Mouse (Mus musculus): ENCODE data around the gene Gtsf1l.
"Not testable (repeated sequence)": the region's sequence is repeated elsewhere in the genome, so short reads cannot be mapped to it uniquely, and the experiment has no call there.

Gene Gtsf1l

DNA sequence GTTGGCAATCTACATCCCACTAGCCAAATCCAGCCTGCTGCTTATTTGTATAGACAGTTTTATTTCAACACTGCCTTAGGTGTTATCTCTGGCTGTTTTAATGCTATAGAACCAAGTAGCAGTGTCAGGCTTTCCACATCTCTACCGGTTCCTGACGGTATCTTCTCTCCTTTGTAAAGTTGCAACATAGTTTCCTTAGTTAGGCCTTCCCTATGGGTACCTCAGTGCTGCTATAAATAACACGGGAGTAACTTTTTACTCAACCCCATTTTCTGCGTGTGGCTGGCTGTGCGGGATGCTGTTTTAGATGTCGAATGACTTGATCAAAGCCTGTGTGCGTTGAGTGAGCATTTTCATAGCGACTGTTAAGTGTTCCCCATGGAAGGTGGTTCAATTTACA lies 1.1 kb downstream of the Gtsf1l start:
- no peak for DNase-seq (ENCODE audit: low spot score in 2 of 2)

DNA sequence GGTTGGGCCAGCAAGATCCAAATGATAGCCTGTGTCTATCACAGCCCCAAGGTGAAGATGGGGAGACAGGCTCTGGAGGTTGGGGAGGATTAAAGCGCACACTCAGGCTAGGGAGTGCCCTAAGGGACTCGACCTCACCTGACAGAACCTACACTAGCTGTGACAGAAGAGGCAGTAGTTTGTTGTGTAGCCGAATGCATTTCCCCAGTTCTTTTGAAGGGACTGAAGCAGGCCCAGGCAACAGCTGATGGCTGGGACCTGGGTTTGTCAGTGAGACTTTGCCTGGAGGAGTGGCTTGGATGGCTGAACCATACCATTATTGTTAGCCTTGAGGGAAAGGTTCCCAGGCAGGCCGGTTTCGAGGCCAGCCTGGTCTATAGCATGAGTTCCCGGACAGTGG lies 2.6 kb downstream of the Gtsf1l start:
- DNase-seq (ENCODE audit: low spot score in 2 of 2), result no peak

DNA sequence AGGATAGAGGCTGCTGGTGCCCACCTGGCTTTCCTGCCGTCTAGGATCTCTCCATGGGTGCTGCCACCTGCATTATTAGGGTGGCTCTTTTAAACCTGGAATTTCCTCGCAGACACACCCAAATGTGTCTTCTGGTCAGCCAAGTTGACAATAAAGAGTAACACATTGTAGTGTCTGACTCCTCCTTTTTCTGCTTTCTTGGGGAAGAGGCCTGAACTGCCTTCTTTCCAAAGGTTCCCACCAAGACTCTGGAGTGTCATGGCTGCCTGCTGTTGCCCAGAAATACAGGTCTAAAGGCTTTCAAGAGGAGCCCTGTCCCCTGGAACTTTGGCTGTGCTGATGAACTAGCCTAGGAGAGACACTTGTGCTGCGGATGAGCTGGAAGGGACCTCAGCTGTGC lies 3.1 kb downstream of the Gtsf1l start:
- DNase-seq (ENCODE audit: low spot score in 2 of 2), result no peak

DNA sequence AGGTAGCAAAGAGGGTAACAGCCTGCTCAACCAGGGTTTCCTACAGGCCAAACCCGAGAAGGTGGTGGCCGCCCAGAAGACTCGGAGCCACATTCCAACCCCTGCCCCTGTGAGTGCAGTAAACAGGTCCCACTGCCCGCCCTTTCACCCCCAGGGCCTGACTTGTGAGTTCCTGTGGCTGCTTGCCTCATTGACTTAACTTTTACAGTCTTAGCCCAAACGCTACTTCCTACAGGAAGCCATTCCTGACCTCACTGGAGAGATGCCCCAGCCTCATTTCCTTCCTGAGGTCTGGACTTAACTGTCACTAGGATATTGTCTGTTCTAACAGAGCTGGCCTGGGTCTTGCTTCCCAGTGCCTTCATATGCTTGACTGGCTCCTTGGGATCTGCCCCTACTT lies 5.1 kb downstream of the Gtsf1l start:
- no peak for DNase-seq (ENCODE audit: low spot score in 2 of 2)

DNA sequence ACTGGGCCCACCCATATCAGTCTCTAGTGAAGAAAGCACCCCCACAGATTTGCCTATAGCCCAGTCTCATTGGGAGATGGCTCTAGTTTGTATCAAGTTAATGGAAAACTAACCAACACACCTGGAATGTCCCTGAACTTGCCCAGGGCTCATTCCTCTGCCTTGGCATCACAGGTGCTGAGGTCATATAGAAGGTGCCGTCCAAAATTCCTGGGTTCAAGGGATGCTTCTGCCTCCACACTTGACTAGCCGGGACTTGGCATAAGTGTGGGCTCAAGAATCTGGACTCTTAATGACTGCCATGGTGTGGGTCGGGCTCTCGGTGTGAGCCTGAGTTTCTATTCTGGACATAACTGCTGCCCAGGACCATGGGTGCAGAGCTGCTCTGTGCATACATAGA lies 8.6 kb downstream of the Gtsf1l start:
- DNase-seq (ENCODE audit: low spot score in 2 of 2), result no peak

DNA sequence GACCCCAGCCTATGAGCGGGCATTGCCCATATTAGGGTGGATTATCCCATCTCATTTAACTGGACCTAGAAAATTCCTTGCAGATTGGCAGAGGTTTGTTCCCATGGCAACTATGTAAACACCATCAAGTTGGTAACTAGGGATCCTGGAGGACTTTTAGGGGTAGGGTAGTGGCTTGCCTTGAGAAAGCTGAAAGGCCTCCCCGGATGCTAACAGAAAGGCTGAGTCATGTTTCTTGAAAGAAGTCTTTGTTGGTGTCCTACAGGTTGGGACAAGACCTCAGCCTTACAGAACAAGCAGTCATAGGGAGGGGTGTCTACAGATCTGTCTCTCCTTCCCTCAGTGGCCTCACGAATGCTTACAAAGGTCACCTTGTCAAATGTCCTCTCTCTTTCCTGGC lies 12.4 kb downstream of the Gtsf1l start:
- DNase-seq (ENCODE audit: low spot score in 2 of 2), result no peak

DNA sequence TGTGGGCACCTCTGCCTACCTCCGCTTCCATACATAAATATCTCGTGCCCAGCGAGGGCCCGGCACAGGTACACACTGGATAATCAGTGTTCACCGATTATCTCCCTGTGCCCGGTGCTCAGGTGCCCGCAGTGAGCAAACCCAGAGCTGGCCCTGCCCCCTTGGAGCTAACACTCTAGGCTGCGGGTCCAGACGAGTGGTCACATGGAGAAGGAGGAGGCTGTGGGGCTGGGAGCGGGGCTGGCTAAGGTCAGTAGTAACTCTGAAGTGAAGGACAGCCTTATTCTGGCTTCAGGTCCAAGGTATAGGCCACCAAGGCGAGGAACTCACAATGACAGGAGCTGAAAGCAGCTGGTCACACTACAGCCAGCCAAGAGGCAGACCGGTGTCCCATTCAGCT lies 12.8 kb downstream of the Gtsf1l start:
- DNase-seq (ENCODE audit: low spot score in 2 of 2), result no peak

DNA sequence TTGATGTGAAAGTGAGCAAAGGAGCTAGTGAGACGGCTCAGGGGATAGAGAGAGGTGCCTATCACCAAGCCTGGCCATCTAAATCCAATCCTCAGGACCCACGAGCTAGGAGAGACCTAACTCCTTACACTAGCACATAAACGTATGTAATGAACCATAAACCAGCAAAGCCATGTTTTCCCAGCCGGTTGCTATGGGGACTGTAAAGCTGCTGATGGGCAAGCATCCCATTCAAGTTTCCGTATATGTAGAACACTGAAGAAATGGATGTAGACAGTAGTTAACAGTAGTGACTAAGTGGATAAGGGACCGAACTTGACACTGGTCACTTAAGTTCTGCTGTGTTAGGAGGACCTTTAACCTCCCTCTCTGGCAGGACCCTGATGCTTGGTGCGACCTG lies 13.6 kb downstream of the Gtsf1l start:
- peak; percentile 63 to 72 for DNase-seq (ENCODE audit: low spot score in 2 of 2)

DNA sequence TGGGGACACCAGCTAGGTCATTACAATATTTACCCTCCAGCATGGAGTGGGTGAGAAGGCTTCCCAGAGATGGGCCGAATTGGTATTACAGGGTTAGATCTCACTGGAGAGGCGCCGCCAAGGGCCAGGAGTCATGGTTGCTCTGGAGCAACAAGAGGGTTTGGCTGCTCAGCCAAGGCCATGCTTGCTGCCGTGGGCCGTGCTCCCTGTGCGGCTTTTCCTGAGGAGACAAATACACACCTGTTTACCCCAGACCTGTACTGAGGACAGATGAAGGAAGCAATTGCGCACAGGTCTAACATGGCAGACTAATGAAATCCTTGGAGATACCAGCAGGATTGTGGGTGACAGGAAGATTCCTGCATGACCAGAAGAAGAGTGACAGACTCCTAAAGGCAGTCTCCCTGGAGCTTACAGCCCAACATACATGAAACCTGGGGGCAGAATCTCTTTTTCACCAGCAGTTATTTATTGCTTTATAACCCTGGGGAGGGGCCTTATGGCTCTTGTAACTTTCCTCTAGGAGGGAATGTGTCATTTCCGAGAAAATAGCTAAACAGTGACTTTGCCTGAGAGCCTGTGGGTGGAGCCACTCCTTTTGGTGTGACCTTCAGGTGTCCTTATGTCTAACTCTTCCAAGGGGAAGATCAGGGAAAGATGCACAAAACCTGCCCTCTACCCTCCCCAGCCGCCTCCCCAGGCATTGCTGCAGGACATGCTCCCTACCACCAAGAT lies 14.5 kb downstream of the Gtsf1l start:
- no peak for DNase-seq (ENCODE audit: low spot score in 2 of 2)

DNA sequence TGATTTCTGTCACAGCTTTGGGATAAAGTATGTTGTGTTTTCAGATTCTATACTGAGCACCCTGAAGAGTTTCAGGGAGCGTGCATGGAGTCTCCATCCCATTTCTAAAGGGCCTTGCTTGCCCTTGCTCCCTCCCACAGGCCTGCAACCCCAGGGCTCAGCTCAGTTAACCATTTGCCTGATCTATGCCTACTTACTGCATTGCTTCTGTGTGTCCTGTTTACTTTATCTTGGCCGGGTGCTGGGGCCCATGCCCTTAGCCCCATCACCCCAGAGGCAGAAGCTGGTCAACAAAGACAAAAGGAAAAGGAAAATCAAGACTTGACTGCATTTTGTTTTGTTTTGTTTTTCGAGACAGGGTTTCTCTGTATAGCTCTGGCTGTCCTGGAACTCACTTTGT lies 16.1 kb downstream of the Gtsf1l start:
- DNase-seq (ENCODE audit: low spot score in 2 of 2), result no peak

DNA sequence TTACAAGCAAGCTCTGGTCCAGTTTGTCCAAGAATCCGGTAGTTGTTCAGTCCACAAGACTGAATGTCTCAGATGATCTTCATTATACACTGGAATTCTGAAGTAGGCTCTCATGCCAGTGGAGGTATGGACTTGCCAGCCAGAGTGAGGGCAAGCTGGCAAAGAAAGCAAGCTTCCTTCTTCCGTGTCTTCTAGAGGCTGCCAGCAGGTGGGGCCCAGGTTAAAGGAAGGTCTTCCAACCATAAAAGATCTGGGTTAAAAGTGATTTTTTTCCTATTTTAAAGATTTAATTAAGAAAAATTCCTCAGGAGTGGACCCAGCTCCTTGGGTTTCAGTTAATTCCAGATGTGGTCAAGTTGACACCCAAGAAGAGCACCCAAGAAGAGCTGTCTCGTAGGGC lies 17.4 kb downstream of the Gtsf1l start:
- no peak for DNase-seq (ENCODE audit: low spot score in 2 of 2)

DNA sequence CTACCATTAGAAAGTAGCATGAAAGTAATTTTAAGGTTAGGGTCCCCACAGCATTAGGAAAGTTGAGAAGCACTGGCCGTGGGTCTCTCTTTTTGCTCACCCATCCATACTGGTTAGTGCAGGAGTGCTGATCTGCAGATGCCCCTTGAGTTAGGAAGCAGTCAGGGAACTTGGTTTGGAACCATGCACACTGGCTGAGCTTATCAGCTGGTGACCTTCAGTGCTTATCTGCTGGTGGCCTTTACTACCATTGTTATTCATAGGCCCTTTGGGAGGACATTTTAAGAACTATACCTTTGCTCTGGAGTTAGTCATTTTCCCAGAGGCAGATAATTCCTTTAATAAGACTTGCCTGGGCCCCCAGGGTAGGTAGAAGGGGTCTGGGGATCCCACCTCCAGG lies 20.4 kb downstream of the Gtsf1l start:
- no peak for DNase-seq (ENCODE audit: low spot score in 2 of 2)

DNA sequence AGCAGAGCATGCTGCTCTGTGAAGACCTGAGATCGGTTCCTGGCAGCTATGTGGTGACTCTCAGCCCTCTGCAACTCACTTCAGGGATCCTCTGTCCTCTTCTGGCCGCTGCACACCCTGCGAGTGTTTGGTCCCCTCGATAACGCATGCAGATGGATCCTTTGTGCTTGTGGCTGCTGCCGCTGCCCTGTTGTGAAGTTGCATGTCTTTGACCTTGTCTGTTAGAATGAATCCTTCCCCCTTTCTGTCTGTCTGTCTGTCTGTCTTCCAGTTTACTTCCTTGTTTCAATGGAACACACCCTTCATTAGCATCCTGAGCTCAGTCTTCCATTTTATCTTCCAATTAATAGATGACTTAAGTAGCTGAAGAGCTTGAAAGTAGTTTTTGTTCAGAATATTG lies 21.3 kb downstream of the Gtsf1l start:
- DNase-seq (ENCODE audit: low spot score in 2 of 2), result no peak

DNA sequence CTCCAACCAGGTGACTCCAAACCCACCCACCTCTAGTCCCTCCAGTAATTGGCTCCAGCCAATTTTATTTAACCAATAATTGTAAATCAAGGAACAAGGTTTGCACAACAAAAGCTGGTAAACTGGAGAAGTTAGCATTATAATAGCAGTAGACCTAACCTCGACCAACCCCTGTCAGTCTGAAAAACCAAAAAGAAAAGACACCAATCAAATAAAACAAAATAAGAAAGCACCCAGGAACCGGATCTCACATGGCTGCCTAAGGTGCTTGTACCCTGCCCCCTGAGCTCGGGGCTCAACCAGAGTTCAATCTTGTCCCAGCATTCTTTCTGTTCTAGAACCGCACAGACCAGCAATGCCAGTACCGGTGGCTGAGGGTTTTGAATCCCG lies 25.5 kb downstream of the Gtsf1l start:
- no peak for DNase-seq (ENCODE audit: low spot score in 2 of 2)

DNA sequence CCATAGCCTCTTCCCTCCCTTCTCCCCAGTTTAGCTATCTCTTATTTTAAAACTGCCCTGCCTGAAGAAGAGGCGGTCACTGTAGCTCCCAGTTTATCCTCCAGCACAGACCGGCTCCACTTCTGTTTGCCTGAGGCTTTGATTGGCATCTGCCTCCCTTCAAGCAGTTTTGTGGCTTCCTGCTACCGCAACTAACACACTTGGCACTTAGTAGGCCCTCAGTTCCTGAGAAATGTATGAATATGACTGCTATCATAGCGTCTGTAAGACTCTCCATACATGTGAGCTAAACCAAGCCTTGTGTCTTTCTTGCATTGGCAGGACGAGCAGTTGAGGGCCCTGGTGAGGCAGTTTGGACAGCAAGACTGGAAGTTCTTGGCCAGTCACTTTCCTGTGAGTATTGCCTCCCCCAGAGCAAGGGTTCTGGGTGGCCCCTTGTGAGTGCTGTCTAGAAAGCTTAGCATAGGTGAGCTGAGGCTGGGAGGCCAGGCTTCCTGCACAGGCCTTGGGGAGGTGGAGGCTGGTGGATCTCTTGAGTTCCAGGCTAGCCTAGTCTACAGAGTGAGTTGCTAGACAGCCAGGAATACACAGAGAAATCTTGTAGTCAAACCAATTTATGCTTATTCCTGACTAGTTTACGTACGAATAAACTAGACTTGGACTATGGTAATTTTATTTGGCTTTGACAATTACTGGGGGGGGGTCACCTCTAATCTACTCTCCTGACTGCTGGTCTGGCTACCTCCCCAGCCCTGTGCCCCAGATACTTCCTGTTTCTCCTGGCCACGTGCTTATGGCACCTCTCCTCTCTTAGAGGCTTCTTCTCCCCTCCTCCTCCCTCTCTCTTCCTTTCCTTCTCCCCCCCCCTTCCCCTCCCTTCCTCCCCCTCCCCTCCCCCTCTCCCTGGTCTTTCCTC lies 26.2 kb downstream of the Gtsf1l start:
- no peak for DNase-seq (ENCODE audit: low spot score in 2 of 2)

DNA sequence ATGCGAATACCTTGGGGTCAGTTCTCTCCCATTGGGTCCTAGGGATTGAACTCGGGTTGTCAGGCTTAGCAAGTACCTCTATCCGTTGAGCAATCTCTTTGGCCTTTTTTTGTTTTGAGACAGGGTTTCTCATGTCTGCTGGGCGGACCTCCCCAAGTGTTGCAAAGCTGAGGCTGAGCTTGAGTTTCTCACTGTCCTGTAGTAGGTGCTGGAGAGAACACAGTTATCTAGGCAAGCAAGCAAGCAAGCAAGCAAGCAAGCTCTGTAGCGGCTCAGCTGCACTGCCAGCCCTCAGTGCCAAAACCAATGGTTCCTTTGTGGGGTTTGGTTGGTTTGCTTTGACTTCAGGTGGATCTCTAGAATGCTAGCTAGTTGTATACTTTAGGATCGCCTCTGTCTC lies 27.0 kb downstream of the Gtsf1l start:
- DNase-seq (ENCODE audit: low spot score in 2 of 2), result no peak

DNA sequence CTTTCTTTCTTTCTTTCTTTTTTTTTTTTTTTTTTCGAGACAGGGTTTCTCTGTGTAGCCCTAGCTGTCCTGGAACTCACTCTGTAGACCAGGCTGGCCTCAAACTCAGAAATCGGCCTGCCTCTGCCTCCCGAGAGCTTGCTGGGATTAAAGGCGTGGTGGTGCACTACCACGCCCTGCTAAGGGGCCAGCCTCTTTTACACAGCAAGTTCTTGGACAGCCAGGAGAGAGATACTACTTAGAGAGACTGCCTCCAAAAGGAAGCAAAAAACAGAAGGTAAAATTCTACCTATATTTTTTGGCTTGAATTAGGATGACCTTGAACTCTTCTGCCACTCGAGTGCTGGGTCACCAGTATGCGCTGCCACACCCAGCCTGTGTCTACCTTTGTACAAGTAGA lies 28.7 kb downstream of the Gtsf1l start:
- not testable (repeated sequence) for DNase-seq (ENCODE audit: low spot score in 2 of 2)

DNA sequence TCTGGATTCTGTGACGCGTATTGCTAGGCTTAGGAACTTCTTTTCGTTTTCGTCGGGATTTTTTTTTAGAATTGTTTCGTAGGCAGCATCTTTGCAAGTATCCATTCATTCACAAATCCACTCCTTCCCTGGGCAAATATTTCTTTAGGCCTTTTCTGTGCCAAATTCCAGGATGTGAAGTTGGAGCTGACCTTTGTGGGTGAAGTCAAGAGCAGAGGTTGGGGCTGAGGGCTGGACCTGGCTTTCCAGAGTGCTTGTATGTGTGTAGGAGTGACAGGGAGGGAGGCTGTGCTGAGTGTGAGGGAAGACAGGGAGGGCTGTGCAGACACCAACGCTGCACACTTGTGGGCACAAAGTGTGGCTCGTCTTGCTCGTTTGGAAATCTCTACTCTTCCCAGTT lies 31.1 kb downstream of the Gtsf1l start:
- DNase-seq (ENCODE audit: low spot score in 2 of 2), result no peak

DNA sequence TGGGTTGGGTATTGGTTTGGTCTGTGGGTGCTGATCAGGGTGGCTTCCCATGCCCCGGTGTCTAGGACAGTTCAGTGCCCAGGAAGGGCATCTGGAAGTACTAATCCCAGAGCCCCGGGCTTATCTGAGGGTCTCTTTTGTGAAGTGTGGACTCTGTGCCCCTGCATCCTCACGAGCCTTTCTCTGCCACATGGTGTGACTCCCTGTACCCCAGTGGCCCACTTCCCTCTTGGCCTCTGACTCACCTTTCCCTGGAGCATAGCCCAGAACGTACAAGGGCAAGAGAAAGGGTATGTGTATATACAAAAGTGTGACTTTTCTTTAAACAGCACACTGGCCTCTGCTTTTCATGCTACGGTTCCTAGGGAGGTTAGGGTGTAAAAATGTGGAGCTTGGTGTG lies 31.9 kb downstream of the Gtsf1l start:
- no peak for DNase-seq (ENCODE audit: low spot score in 2 of 2)

DNA sequence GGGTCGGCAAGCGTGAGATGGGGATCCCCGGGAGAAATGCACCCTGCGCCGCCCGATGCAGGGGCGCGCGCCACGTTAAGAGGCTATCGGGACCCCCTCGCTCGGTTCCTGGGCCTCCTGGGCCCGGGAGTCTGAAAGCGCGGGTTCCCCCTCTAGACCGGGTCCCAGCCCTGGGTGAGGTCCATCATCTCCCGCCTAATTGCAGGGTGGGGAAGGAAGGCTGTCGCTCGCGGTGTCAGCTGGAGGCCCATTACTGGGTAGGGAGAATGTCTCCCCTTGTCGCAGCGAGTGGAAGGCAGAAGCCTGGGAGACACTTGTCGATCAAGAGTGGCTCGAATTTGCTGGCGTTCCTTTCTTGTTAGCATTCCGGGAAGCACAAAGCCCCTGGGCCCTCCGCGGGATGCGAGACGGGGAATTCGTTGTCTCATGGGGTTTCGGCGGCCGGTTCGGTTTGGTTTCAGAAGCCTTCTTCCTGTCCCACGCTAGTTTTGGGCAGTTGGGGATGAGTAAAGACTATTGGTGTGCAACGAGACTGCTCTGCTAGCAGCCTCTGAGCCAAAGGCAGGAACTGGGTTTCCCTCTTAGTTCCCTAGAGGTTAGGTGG lies 32.7 kb downstream of the Gtsf1l start:
- no peak for DNase-seq (ENCODE audit: low spot score in 2 of 2)

DNA sequence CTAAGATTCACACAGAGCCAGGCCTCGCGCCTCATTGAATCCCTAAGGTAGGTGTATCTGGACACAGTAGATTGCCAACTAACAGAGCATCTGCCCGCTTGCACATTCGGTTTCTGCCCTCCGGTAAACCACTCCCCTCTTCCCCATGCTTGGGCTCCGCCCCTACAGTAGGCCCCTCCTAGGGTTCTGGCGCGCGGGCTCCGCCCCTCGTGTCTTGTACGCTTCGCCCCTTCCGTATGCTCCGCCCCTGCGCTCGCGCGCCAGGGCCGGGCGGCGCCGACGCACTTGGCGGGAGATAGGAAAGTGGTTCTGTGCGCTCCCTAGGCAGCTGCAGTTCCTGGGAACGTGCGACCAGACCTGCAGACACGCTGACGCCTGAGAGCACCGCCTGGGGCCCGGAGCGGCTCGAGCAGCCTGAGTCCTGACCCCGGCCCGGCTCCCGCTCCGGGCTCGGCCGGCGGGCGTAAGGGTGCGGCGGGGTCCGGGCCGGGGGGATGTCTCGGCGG lies 33.3 kb downstream of the Gtsf1l start, which contains the start of gene Mybl2:
Gene Mybl2, plus strand, starts transcription at position 353 of the 506 bp plus-strand sequence.
- peak; percentile 90 to 93 for DNase-seq (ENCODE audit: low spot score in 2 of 2)

DNA sequence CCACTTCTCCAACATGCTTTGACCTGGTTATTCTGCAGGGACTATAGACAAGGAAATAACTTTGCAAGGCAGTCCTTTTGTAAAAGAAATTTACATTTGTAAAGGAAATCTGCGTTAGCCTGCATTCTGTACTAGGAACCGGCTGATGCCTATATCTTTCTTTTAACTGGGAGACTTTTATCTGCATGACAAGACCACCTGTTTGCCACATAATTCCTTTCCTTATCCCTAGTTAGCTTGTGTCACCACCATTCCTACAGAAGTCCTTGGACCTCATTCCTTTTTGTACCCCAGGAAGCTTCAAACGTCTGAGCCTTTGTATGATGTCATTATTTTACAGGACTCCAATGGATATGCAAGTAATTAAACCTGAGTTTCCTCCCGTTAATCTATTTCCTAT lies 34.8 kb downstream of the Gtsf1l start:
- no peak for DNase-seq (ENCODE audit: low spot score in 2 of 2)

DNA sequence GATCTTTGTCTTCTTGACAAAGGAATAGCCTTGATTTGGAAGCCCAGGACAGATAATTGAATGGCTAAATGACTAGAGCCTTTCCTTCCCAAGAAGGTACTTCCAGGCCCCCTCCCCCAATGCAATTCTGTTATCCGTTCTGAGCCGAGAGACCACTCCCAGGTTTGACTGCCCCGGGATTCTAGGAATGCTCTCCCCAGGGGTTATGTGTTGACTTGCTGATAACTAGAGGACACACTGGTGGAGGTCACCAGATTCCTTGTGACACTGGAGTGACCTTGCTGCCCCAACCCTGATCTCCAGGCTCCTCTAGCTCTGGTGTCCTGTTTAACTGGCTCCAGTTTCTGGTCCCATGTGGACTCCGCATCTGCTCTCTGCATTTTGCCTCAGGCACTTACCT lies 35.6 kb downstream of the Gtsf1l start:
- DNase-seq (ENCODE audit: low spot score in 2 of 2), result no peak

Measured in right cerebral cortex, postnatal 10 days (tissue).